Mouse (Mus musculus): ENCODE measurements around the gene Nhlrc3. TPM values are rescaled to one million over a fixed set of nuclear protein-coding genes. Genes with fewer than 3 reads are reported as not detected.

Gene Nhlrc3
- 6.2 and 6.4 TPM in 2 replicates for polyA plus RNA-seq (2015; fragmentation: Nextera tagmentation; extraction: Ambion mirVana)

GRCm38 (mm10) chr3:53463046-53463764 is at the start of gene Nhlrc3, which contains the start of gene Proser1:
Nhlrc3 (minus strand) TSS chr3:53463332.
Proser1 (plus strand) TSS chr3:53463666.
- Histone ChIP-seq H3K27me3 (ENCODE audit: control insufficient read depth, insufficient read depth, low read depth, low read length) (no peaks in the 10 kb centered on the region), H3K27ac (ENCODE audit: low read length) (peak within 1 kb of the TSS; percentile 73), H3K4me1 (ENCODE audit: control insufficient read depth, low read depth, low read length) (peaks cover 19% of the 10 kb centered on the region), H3K9ac (ENCODE audit: low read depth, low read length) (peak within 1 kb of the TSS; percentile 83), H3K4me2 (ENCODE audit: low read depth, low read length) (peak within 1 kb of the TSS; percentile 78), H3K4me3 (ENCODE audit: low read depth, low read length) (peak within 1 kb of the TSS; percentile 79), H3K36me3 (ENCODE audit: control insufficient read depth, insufficient read depth) (peaks cover 3% of the 10 kb centered on the region; the same call in 1 of the 2 replicates), H3K9me3 (replicated peaks; ENCODE audit: control insufficient read depth, low read length) (no peaks in the 10 kb centered on the region)
- under 1% methylated on average over 52 of the region's 52 CpGs for WGBS (ENCODE audit: insufficient replicate concordance)
- peak; percentile 92 for ATAC-seq (ENCODE audit: low read depth)

DNA sequence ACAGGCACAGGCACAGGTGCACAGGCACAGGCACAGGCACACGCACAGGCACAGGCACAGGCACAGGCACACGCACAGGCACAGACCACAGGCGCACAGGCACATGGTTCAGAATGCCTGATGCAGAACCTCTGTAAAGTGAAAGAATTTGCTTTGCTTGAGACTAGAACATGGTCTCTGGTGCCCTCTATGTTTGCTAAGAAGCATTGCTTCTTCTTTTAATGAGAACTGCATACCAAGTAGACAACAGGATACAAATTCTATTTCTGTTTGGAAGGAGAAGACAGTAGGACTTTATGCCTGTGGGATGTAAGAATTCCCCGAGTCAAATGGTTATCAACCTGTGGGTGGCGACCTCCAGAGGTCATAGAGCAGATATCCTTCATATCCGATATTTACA is 39.3 kb upstream of the Nhlrc3 start:
- no peaks in the 10 kb centered on the region for H3K36me3 ChIP-seq (ENCODE audit: control insufficient read depth, insufficient read depth)
- ATAC-seq (ENCODE audit: low read depth) = no peak
- WGBS (ENCODE audit: insufficient replicate concordance) = 60% methylated on average over 6 of the region's 6 CpGs

DNA sequence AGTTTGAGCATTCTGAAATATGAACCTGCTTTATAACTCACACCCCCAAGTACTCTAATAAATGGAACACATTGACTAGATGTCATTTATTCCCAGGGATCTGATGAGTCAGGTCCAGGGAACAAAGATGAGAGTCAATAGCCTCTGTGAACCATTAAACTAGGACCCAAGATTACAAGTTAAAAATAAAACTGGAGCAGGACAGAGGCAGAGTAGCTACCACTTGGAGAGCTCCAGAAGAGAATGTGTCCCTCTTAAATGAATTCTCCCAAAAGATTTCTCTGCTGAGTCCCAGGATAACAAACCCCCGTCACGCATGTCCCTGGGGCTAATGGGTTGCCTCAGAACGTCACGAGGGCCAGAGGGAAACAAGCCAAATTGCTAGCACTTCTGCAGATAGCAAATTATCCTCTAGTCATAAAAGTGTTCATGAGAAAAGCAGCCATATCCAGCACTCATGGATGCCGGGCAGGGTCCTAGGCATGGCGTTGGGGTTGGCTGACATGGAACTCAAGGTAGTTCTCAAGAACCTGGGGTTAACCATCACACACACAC is 35.3 kb upstream of the Nhlrc3 start:
- Histone ChIP-seq H3K4me3 (ENCODE audit: low read depth, low read length) (no peak overlapping the region), H3K4me2 (ENCODE audit: low read depth, low read length) (no peak overlapping the region), H3K9ac (ENCODE audit: low read depth, low read length) (no peak overlapping the region), H3K4me1 (ENCODE audit: control insufficient read depth, low read depth, low read length) (no peaks in the 10 kb centered on the region), H3K9me3 (replicated peaks; ENCODE audit: control insufficient read depth, low read length) (no peaks in the 10 kb centered on the region), H3K36me3 (ENCODE audit: control insufficient read depth, insufficient read depth) (no peaks in the 10 kb centered on the region), H3K27me3 (ENCODE audit: control insufficient read depth, insufficient read depth, low read depth, low read length) (no peaks in the 10 kb centered on the region), H3K27ac (ENCODE audit: low read length) (no peak overlapping the region)
- 60% methylated on average over 6 of the region's 6 CpGs for WGBS (ENCODE audit: insufficient replicate concordance)
- ATAC-seq (ENCODE audit: low read depth) = no peak

More for the DNA sequence above, 39.3 kb upstream of the Nhlrc3 start:
- Histone ChIP-seq H3K27ac (ENCODE audit: low read length) (no peak overlapping the region), H3K27me3 (ENCODE audit: control insufficient read depth, insufficient read depth, low read depth, low read length) (no peaks in the 10 kb centered on the region), H3K9me3 (replicated peaks; ENCODE audit: control insufficient read depth, low read length) (no peaks in the 10 kb centered on the region), H3K4me1 (ENCODE audit: control insufficient read depth, low read depth, low read length) (no peaks in the 10 kb centered on the region), H3K4me3 (ENCODE audit: low read depth, low read length) (no peak overlapping the region), H3K9ac (ENCODE audit: low read depth, low read length) (no peak overlapping the region), H3K4me2 (ENCODE audit: low read depth, low read length) (no peak overlapping the region)

DNA sequence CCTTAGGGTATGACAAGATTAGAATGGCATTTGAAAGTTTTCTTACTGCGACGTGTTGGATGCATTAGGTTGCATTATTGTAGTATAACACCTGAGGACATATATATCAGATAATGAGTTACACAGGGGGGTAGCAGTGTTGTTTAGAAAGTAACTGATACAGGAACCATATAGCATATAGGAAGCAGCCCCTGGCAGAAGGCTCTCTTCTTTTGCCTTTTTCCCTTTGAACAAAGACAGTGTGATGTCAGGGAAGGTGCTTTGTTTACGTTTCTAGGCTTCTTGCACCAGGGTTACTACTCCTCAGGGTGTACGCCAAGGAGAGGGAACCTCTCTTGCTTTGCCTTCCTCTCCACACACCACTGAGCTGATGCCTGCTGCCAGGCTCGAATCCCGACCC is 25.2 kb upstream of the Nhlrc3 start, which contains the start of gene Stoml3:
Stoml3 (plus strand) TSS at position 301 of the 400 bp plus-strand sequence.
- Histone ChIP-seq H3K36me3 (ENCODE audit: control insufficient read depth, insufficient read depth) (no peaks in the 10 kb centered on the region), H3K27me3 (ENCODE audit: control insufficient read depth, insufficient read depth, low read depth, low read length) (no peaks in the 10 kb centered on the region), H3K4me1 (ENCODE audit: control insufficient read depth, low read depth, low read length) (no peaks in the 10 kb centered on the region; the same call in 1 of the 2 replicates), H3K9ac (ENCODE audit: low read depth, low read length) (no peak within 1 kb of the TSS), H3K4me2 (ENCODE audit: low read depth, low read length) (no peak within 1 kb of the TSS), H3K9me3 (replicated peaks; ENCODE audit: control insufficient read depth, low read length) (no peaks in the 10 kb centered on the region), H3K4me3 (ENCODE audit: low read depth, low read length) (no peak within 1 kb of the TSS), H3K27ac (ENCODE audit: low read length) (no peak within 1 kb of the TSS)
- no peak for ATAC-seq (ENCODE audit: low read depth)
- WGBS (ENCODE audit: insufficient replicate concordance) = 62% methylated on average over 6 of the region's 6 CpGs

- ATAC-seq (ENCODE audit: low read depth) = peak; percentile 30; the same call in 1 of the 2 replicates
- WGBS (ENCODE audit: insufficient replicate concordance) = 32% methylated on average over 9 of the region's 9 CpGs
- H3K9ac ChIP-seq (ENCODE audit: low read depth, low read length) = no peak overlapping the region
These were observed 24.0 kb upstream of the Nhlrc3 start for GRCm38 (mm10) chr3:53486996-53487576.

DNA sequence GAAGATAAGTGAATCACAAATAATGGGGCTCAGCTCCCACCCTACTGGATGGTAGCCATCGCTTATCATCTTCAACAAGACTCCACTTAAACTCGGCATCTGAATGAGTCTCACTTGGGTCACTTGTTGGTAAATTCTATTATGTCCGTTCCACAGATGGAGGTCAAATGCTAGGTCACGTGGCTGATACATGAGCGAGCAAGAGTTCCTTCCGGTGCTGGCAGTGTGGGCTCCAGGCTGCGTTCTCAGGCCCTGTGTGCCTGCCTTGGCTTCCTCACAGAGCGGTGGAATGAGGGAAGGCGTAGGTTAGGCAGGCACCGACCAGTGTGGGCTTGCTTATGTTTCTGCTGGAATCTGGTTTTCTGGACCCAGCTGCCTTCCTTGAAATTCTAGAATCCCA is 23.4 kb upstream of the Nhlrc3 start:
- no peaks in the 10 kb centered on the region for H3K27me3 ChIP-seq (ENCODE audit: control insufficient read depth, insufficient read depth, low read depth, low read length)
- H3K9ac ChIP-seq (ENCODE audit: low read depth, low read length) = no peak overlapping the region
- 46% methylated on average over 10 of the region's 10 CpGs for WGBS (ENCODE audit: insufficient replicate concordance)
- H3K4me2 ChIP-seq (ENCODE audit: low read depth, low read length) = no peak overlapping the region
- ATAC-seq (ENCODE audit: low read depth) = no peak
- no peaks in the 10 kb centered on the region for H3K9me3 ChIP-seq (replicated peaks; ENCODE audit: control insufficient read depth, low read length)
- no peak overlapping the region for H3K4me3 ChIP-seq (ENCODE audit: low read depth, low read length)
- H3K4me1 ChIP-seq (ENCODE audit: control insufficient read depth, low read depth, low read length) = no peaks in the 10 kb centered on the region; the same call in 1 of the 2 replicates
- peaks cover 5% of the 10 kb centered on the region; the same call in 1 of the 2 replicates for H3K36me3 ChIP-seq (ENCODE audit: control insufficient read depth, insufficient read depth)
- no peak overlapping the region for H3K27ac ChIP-seq (ENCODE audit: low read length)

More at GRCm38 (mm10) chr3:53486996-53487576, 24.0 kb upstream of the Nhlrc3 start:
- H3K4me1 ChIP-seq (ENCODE audit: control insufficient read depth, low read depth, low read length) = no peaks in the 10 kb centered on the region; the same call in 1 of the 2 replicates
- no peaks in the 10 kb centered on the region for H3K27me3 ChIP-seq (ENCODE audit: control insufficient read depth, insufficient read depth, low read depth, low read length)
- H3K4me2 ChIP-seq (ENCODE audit: low read depth, low read length) = no peak overlapping the region
- no peak overlapping the region for H3K4me3 ChIP-seq (ENCODE audit: low read depth, low read length)
- no peak overlapping the region for H3K27ac ChIP-seq (ENCODE audit: low read length)
- H3K36me3 ChIP-seq (ENCODE audit: control insufficient read depth, insufficient read depth) = peaks cover 1% of the 10 kb centered on the region; the same call in 1 of the 2 replicates
- H3K9me3 ChIP-seq (replicated peaks; ENCODE audit: control insufficient read depth, low read length) = no peaks in the 10 kb centered on the region

DNA sequence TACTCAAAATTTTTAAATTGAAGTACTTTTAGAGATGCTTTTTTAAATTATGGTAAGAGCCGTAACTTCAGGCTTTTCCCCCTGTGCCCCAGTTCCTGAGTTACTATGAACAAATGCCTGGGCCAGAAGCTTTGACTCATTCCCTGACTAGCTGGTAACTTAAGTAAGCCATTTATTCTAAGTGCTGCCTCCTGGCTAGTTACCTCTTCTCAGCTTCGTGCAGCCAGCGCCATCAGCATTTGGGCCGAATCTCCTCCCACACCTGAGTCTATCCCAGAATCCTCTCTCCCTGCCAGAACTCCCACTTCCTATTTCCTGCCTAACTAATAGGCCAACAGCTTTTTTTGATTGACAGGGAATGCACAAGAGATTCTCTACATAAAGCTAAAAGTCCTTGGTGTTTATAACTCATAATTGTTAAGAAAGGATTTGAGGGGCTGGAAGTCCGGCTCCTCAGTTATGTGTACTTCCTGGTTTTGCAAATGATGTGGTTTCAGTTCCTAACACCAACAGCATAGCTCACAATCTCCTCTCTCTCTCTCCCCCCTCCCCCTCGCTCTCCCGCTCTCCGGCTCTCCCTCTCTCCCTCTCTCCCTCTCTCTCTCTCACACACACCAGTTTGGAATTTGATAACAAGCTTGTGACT is 20.4 kb upstream of the Nhlrc3 start:
- Histone ChIP-seq H3K9ac (ENCODE audit: low read depth, low read length) (no peak overlapping the region), H3K27me3 (ENCODE audit: control insufficient read depth, insufficient read depth, low read depth, low read length) (no peaks in the 10 kb centered on the region), H3K4me1 (ENCODE audit: control insufficient read depth, low read depth, low read length) (no peaks in the 10 kb centered on the region; the same call in 1 of the 2 replicates), H3K36me3 (ENCODE audit: control insufficient read depth, insufficient read depth) (peaks cover 5% of the 10 kb centered on the region; the same call in 1 of the 2 replicates), H3K4me2 (ENCODE audit: low read depth, low read length) (no peak overlapping the region), H3K9me3 (replicated peaks; ENCODE audit: control insufficient read depth, low read length) (no peaks in the 10 kb centered on the region), H3K27ac (ENCODE audit: low read length) (no peak overlapping the region), H3K4me3 (ENCODE audit: low read depth, low read length) (no peak overlapping the region)
- 52% methylated on average over 8 of the region's 8 CpGs for whole genome bisulfite sequencing (ENCODE audit: insufficient replicate concordance)
- ATAC-seq (ENCODE audit: low read depth) = no peak

- H3K9me3 ChIP-seq (replicated peaks; ENCODE audit: control insufficient read depth, low read length) = no peaks in the 10 kb centered on the region
- H3K4me2 ChIP-seq (ENCODE audit: low read depth, low read length) = no peak overlapping the region
- H3K27ac ChIP-seq (ENCODE audit: low read length) = no peak overlapping the region
- no peaks in the 10 kb centered on the region for H3K4me1 ChIP-seq (ENCODE audit: control insufficient read depth, low read depth, low read length)
- H3K4me3 ChIP-seq (ENCODE audit: low read depth, low read length) = no peak overlapping the region
- H3K36me3 ChIP-seq (ENCODE audit: control insufficient read depth, insufficient read depth) = peaks cover 16% of the 10 kb centered on the region
- no peak overlapping the region for H3K9ac ChIP-seq (ENCODE audit: low read depth, low read length)
- no peak for ATAC-seq (ENCODE audit: low read depth)
- WGBS (ENCODE audit: insufficient replicate concordance) = 86% methylated on average over 30 of the region's 30 CpGs
- H3K27me3 ChIP-seq (ENCODE audit: control insufficient read depth, insufficient read depth, low read depth, low read length) = no peaks in the 10 kb centered on the region
These were observed 15.4 kb upstream of the Nhlrc3 start for GRCm38 (mm10) chr3:53478419-53479046.

Data from liver, embryonic 16.5 days (tissue).